ENCODE assay signal across 22 mouse cellular contexts in the genomic region with DNA sequence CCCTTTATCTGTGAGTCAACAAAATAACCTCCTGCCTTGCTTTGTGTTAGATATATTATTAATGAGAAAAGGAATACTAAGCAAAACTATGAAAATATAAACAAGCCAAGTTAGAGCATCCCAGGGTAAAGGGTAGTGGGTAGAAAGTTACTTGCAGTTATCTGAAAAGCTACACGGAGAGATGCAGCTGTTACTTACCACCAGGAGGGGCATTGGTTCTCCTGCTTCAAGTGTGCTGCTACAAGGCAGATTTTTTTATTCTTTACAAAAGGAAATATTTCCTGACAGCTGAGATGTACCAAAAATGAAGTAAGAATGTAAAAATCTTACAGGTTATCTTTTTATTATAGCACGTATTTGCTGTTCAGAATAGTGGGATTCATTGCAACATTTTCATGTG. TPM values are rescaled to one million over a fixed set of nuclear protein-coding genes. Genes with fewer than 3 reads are reported as not detected.
DNase-seq lines count a peak whose midpoint lies in the region; ATAC-seq and TF ChIP-seq lines count a peak whose summit lies in the region.
"Had no signal": no experiment of that assay in that cellular context is flagged by ENCODE, and none has a peak within 500 bp of the region (broad histone marks: within the 10 kb centered on the region; RNA-seq: fewer than 3 reads in every experiment).

No protein-coding gene starts in this region.

- H3K4me3 ChIP-seq in heart, postnatal 0 days (ENCODE audit: low read depth, low read length), result no peak overlapping the region
- H3K4me3 ChIP-seq in heart, embryonic 12.5 days, result no peak overlapping the region
- H3K4me3 ChIP-seq in kidney, postnatal 0 days (replicated peaks; ENCODE audit: low read depth, low read length), result no peak overlapping the region
- H3K4me3 ChIP-seq in lung, postnatal 0 days (ENCODE audit: low read depth, low read length), result no peak overlapping the region
- H3K4me3 ChIP-seq in stomach, postnatal 0 days (ENCODE audit: low read depth, low read length), result no peak overlapping the region
- H3K4me3 ChIP-seq: embryonic facial prominence, embryonic 15.5 days; erythroblast, embryonic 14.5 days; forebrain, embryonic 10.5 days; forebrain, embryonic 15.5 days; heart, embryonic 10.5 days; heart, embryonic 15.5 days; hindbrain, embryonic 10.5 days; hindbrain, embryonic 15.5 days had no signal

- H3K4me1 ChIP-seq in heart, postnatal 0 days (ENCODE audit: control insufficient read depth, insufficient read depth), result no peaks in the 10 kb centered on the region
- no peaks in the 10 kb centered on the region; the same call in 1 of the 2 replicates for H3K4me1 ChIP-seq in heart, embryonic 12.5 days (replicated peaks)
- no peaks in the 10 kb centered on the region for H3K4me1 ChIP-seq in kidney, postnatal 0 days (replicated peaks; ENCODE audit: insufficient read depth, low read length)
- no peaks in the 10 kb centered on the region for H3K4me1 ChIP-seq in lung, postnatal 0 days (ENCODE audit: insufficient read depth, low read depth, low read length)
- no peaks in the 10 kb centered on the region for H3K4me1 ChIP-seq in stomach, postnatal 0 days (replicated peaks; ENCODE audit: control insufficient read depth, insufficient read depth)
- H3K4me1 ChIP-seq: embryonic facial prominence, embryonic 15.5 days; forebrain, embryonic 10.5 days; forebrain, embryonic 15.5 days; hindbrain, embryonic 10.5 days; hindbrain, embryonic 15.5 days had no signal

- H3K36me3 ChIP-seq in heart, postnatal 0 days (replicated peaks; ENCODE audit: control insufficient read depth, insufficient read depth, low read length), result no peaks in the 10 kb centered on the region
- no peaks in the 10 kb centered on the region for H3K36me3 ChIP-seq in heart, embryonic 12.5 days
- H3K36me3 ChIP-seq in kidney, postnatal 0 days (ENCODE audit: insufficient read depth, low read length), result no peaks in the 10 kb centered on the region
- no peaks in the 10 kb centered on the region for H3K36me3 ChIP-seq in lung, postnatal 0 days (ENCODE audit: insufficient read depth, low read length)
- H3K36me3 ChIP-seq in stomach, postnatal 0 days (ENCODE audit: control insufficient read depth, insufficient read depth, low read length), result no peaks in the 10 kb centered on the region
- H3K36me3 ChIP-seq: embryonic facial prominence, embryonic 15.5 days; forebrain, embryonic 10.5 days; forebrain, embryonic 15.5 days; heart, embryonic 10.5 days; heart, embryonic 15.5 days; hindbrain, embryonic 10.5 days; hindbrain, embryonic 15.5 days had no signal

- no peak for TF ChIP-seq EP300 in heart, postnatal 0 days (IDR thresholded peaks at IDR 0.05; ENCODE audit: low read depth)
- TF ChIP-seq EP300 in lung, postnatal 0 days (IDR thresholded peaks at IDR 0.05), result no peak
- TF ChIP-seq EP300 in stomach, postnatal 0 days (optimal IDR thresholded peaks at IDR 0.05), result no peak

- TF ChIP-seq CTCF in heart, postnatal 0 days (IDR thresholded peaks at IDR 0.05; ENCODE audit: low read depth), result 0 out of 2 replicates have a peak, but pooled peaks have one; percentile 14
- TF ChIP-seq CTCF in kidney, postnatal 0 days (IDR thresholded peaks at IDR 0.05; ENCODE audit: low read depth), result peak; percentile 48
- peak; percentile 50 for TF ChIP-seq CTCF in lung, postnatal 0 days (IDR thresholded peaks at IDR 0.05)
- TF ChIP-seq CTCF in stomach, postnatal 0 days (IDR thresholded peaks at IDR 0.05; ENCODE audit: low read depth), result peak; percentile 51

- no peaks in the 10 kb centered on the region for H3K9me3 ChIP-seq in heart, postnatal 0 days (replicated peaks; ENCODE audit: control insufficient read depth, low read length)
- peaks cover 6% of the 10 kb centered on the region; the same call in 1 of the 2 replicates for H3K9me3 ChIP-seq in heart, embryonic 12.5 days (replicated peaks)
- H3K9me3 ChIP-seq in kidney, postnatal 0 days (replicated peaks; ENCODE audit: low read length), result 0 out of 2 replicates have a peak, but pooled peaks cover 4% of the 10 kb centered on the region
- no peaks in the 10 kb centered on the region for H3K9me3 ChIP-seq in lung, postnatal 0 days (ENCODE audit: low read length)
- H3K9me3 ChIP-seq in stomach, postnatal 0 days (ENCODE audit: control insufficient read depth, low read length), result no peaks in the 10 kb centered on the region
- H3K9me3 ChIP-seq: embryonic facial prominence, embryonic 15.5 days; forebrain, embryonic 10.5 days; forebrain, embryonic 15.5 days; heart, embryonic 10.5 days; heart, embryonic 15.5 days; hindbrain, embryonic 10.5 days; hindbrain, embryonic 15.5 days had no signal

- WGBS in heart, postnatal 0 days, result 62% methylated on average over 2 of the region's 2 CpGs
- 71% methylated on average over 2 of the region's 2 CpGs for WGBS in heart, embryonic 12.5 days
- WGBS in kidney, postnatal 0 days, result 67% methylated on average over 2 of the region's 2 CpGs
- WGBS in lung, postnatal 0 days, result 61% methylated on average over 2 of the region's 2 CpGs
- 71% methylated on average over 2 of the region's 2 CpGs for WGBS in stomach, postnatal 0 days

- no peak overlapping the region for H3K9ac ChIP-seq in heart, postnatal 0 days (replicated peaks; ENCODE audit: low read depth, low read length)
- H3K9ac ChIP-seq in heart, embryonic 12.5 days, result no peak overlapping the region
- H3K9ac ChIP-seq in kidney, postnatal 0 days (ENCODE audit: low read depth, low read length), result no peak overlapping the region
- no peak overlapping the region for H3K9ac ChIP-seq in lung, postnatal 0 days (replicated peaks; ENCODE audit: low read depth)
- H3K9ac ChIP-seq in stomach, postnatal 0 days (ENCODE audit: low read length), result no peak overlapping the region
- H3K9ac ChIP-seq: embryonic facial prominence, embryonic 15.5 days; forebrain, embryonic 15.5 days; heart, embryonic 15.5 days; hindbrain, embryonic 15.5 days had no signal

- H3K27me3 ChIP-seq in heart, postnatal 0 days (ENCODE audit: control insufficient read depth, insufficient read depth, low read length), result no peaks in the 10 kb centered on the region
- no peaks in the 10 kb centered on the region for H3K27me3 ChIP-seq in heart, embryonic 12.5 days (replicated peaks)
- H3K27me3 ChIP-seq in kidney, postnatal 0 days (ENCODE audit: insufficient read depth, low read length), result no peaks in the 10 kb centered on the region
- no peaks in the 10 kb centered on the region for H3K27me3 ChIP-seq in lung, postnatal 0 days (replicated peaks; ENCODE audit: insufficient read depth, low read length)
- no peaks in the 10 kb centered on the region for H3K27me3 ChIP-seq in stomach, postnatal 0 days (ENCODE audit: control insufficient read depth, insufficient read depth, low read length)
- H3K27me3 ChIP-seq: embryonic facial prominence, embryonic 15.5 days; forebrain, embryonic 15.5 days; heart, embryonic 15.5 days; hindbrain, embryonic 15.5 days had no signal

- no peak for DNase-seq in heart, postnatal 0 days (ENCODE audit: low spot score)
- no peak for DNase-seq in kidney, postnatal 0 days (ENCODE audit: low spot score)
- DNase-seq in kidney, postnatal 25 days, result no peak
- DNase-seq in lung, postnatal 0 days (ENCODE audit: low spot score), result peak; percentile 21
- no peak for DNase-seq in lung, adult 18-20 months
- no peak for DNase-seq in stomach, postnatal 0 days (ENCODE audit: low spot score)
- no peak for DNase-seq in cerebellum, postnatal 4 days (ENCODE audit: low spot score in 2 of 2)
- DNase-seq: adrenal gland, adult 2 months; adrenal gland, postnatal 25 days; cerebellum, adult 2 months; cerebellum, postnatal 10 days; embryo, embryonic 11 days; gastrocnemius, postnatal 14 days had no signal

- no peak overlapping the region for H3K4me2 ChIP-seq in heart, postnatal 0 days (ENCODE audit: low read depth, low read length)
- H3K4me2 ChIP-seq in heart, embryonic 12.5 days, result no peak overlapping the region
- no peak overlapping the region for H3K4me2 ChIP-seq in kidney, postnatal 0 days (ENCODE audit: low read length)
- no peak overlapping the region for H3K4me2 ChIP-seq in lung, postnatal 0 days (replicated peaks; ENCODE audit: low read depth, low read length)
- no peak overlapping the region for H3K4me2 ChIP-seq in stomach, postnatal 0 days (replicated peaks; ENCODE audit: low read depth)
- H3K4me2 ChIP-seq: embryonic facial prominence, embryonic 15.5 days; forebrain, embryonic 15.5 days; heart, embryonic 15.5 days; hindbrain, embryonic 15.5 days had no signal

- no peak for ATAC-seq in heart, postnatal 0 days (ENCODE audit: insufficient read depth, low read depth)
- no peak for ATAC-seq in heart, embryonic 12.5 days (ENCODE audit: insufficient number of reproducible peaks, low FRiP score)
- ATAC-seq in kidney, postnatal 0 days (replicated peaks; ENCODE audit: low FRiP score, low read depth), result no peak
- no peak for ATAC-seq in lung, postnatal 0 days
- no peak for ATAC-seq in stomach, postnatal 0 days (ENCODE audit: low FRiP score, low TSS enrichment)
- ATAC-seq: forebrain, embryonic 15.5 days had no signal

- no peak overlapping the region for H3K27ac ChIP-seq in heart, postnatal 0 days (ENCODE audit: low read depth)
- no peak overlapping the region for H3K27ac ChIP-seq in heart, embryonic 12.5 days (ENCODE audit: poor library complexity, severe bottlenecking)
- no peak overlapping the region for H3K27ac ChIP-seq in kidney, postnatal 0 days
- H3K27ac ChIP-seq in lung, postnatal 0 days (ENCODE audit: low read length), result no peak overlapping the region
- H3K27ac ChIP-seq in stomach, postnatal 0 days (replicated peaks), result no peak overlapping the region
- H3K27ac ChIP-seq: embryonic facial prominence, embryonic 15.5 days; forebrain, embryonic 10.5 days; forebrain, embryonic 15.5 days; heart, embryonic 10.5 days; heart, embryonic 15.5 days; hindbrain, embryonic 10.5 days; hindbrain, embryonic 15.5 days had no signal

RNA-seq across cellular contexts. Expression of a gene that starts 40.8 kb away (rescaled TPM):
- 3.2 and 12.9 TPM in 2 replicates for total RNA-seq in heart, postnatal 0 days (2014; rRNA removed; ENCODE audit: low replicate concordance)
- 0.59 and 1.1 TPM in 2 replicates for polyA plus RNA-seq in heart, postnatal 0 days (2015; fragmentation: Nextera tagmentation; extraction: Ambion mirVana)
- 9.5 and 9.6 TPM in 2 replicates for polyA plus RNA-seq in heart, embryonic 12.5 days (2016; fragmentation: Nextera tagmentation; extraction: Ambion mirVana)
- 11.1 and 11.8 TPM in 2 replicates for polyA plus RNA-seq in kidney, postnatal 0 days (2015; fragmentation: Nextera tagmentation; extraction: Ambion mirVana)
- polyA plus RNA-seq in lung, postnatal 0 days (2015; fragmentation: Nextera tagmentation; extraction: Ambion mirVana), result 16.4 and 18.4 TPM in 2 replicates
- polyA plus RNA-seq in stomach, postnatal 0 days (2015; fragmentation: Nextera tagmentation; extraction: Ambion mirVana), result 7.1 and 8.8 TPM in 2 replicates
